Mouse (Mus musculus) intestine, postnatal 0 days (tissue): ENCODE results near the gene Cdk6. TPM values are rescaled to one million over a fixed set of nuclear protein-coding genes. Genes with fewer than 3 reads are reported as not detected.
A peak's percentile ranks its signal among the peaks of the same experiment; 100 is the strongest.
"Not testable (repeated sequence)": the region's sequence is repeated elsewhere in the genome, so short reads cannot be mapped to it uniquely, and the experiment has no call there.

ENCODE experiments used
- ATAC-seq: fragments of 200-750 bp; cut with Nextera tagmentation; 2 replicates; pipeline ENCODE4 v1.8.0; 2017; ENCODE audit warnings: mild to moderate bottlenecking, moderate TSS enrichment, moderate library complexity
- H3K27ac ChIP-seq: fragments of 300-500 bp; sonication (generic); 2 replicates; pipeline ENCODE4 v1.5.1; 2014; ENCODE audit warnings: mild to moderate bottlenecking, low read depth, low read length, moderate library complexity
- H3K27me3 ChIP-seq: fragments of 300-500 bp; sonication (generic); replicated peaks from 2 replicates; pipeline ENCODE4 v1.6.1; 2014; ENCODE audit warnings: low read length, mixed read lengths; ENCODE audit not compliant: control insufficient read depth, insufficient read depth
- H3K36me3 ChIP-seq: fragments of 300-500 bp; sonication (generic); 2 replicates; pipeline ENCODE4 v1.6.1; 2014; ENCODE audit warnings: mild to moderate bottlenecking, moderate library complexity; ENCODE audit not compliant: control insufficient read depth, insufficient read depth
- H3K4me1 ChIP-seq: fragments of 300-500 bp; sonication (generic); replicated peaks from 2 replicates; pipeline ENCODE4 v1.6.1; 2014; ENCODE audit warnings: antibody characterized with exemption, low read length, mixed read lengths; ENCODE audit not compliant: control insufficient read depth, insufficient read depth
- H3K4me2 ChIP-seq: fragments of 300-500 bp; sonication (generic); replicated peaks from 2 replicates; pipeline ENCODE4 v1.6.1; 2014; ENCODE audit warnings: low read depth, mild to moderate bottlenecking, moderate library complexity
- H3K4me3 ChIP-seq: fragments of 300-500 bp; sonication (generic); 2 replicates; pipeline ENCODE4 v1.5.1; 2014; ENCODE audit warnings: low read depth, low read length
- H3K9ac ChIP-seq: fragments of 300-500 bp; sonication (generic); 2 replicates; pipeline ENCODE4 v1.6.1; 2014; ENCODE audit warnings: mild to moderate bottlenecking, low read depth, low read length
- H3K9me3 ChIP-seq: fragments of 300-500 bp; sonication (generic); 2 replicates; pipeline ENCODE4 v1.6.1; 2016; ENCODE audit warnings: mixed run types; ENCODE audit not compliant: control insufficient read depth
- CTCF ChIP-seq: sonication (generic); IDR thresholded peaks from 2 replicates; pipeline ENCODE4 v1.5.1; 2016; ENCODE audit warnings: low read depth, mild to moderate bottlenecking, control low read depth, antibody characterized with exemption, moderate library complexity
- WGBS: fragments of 180-500 bp; shearing (Covaris S2); extraction: QIAGEN DNeasy Blood & Tissue Kit; methylation state at CpG from one replicate; pipeline ENCODE4 v1.1.7; 2014; 5-methylcytosine and 5-hydroxymethylcytosine counted together
- polyA plus RNA-seq: library from polyadenylated mRNA; unstranded; fragments of >200 nt; fragmentation: Nextera tagmentation; extraction: Ambion mirVana; gene quantifications from 2 replicates; pipeline ENCODE4 v1.2.1, GENCODE M21; 2015

Cdk6 gene
- polyA plus RNA-seq, 1 experiment from 2014 or later = 13.2 TPM

GRCm38 (mm10) chr5:3439386-3439785 is 98.1 kb downstream of the Cdk6 start:
- peak; percentile 53; the same call in 1 of the 2 replicates for ATAC-seq
- H3K4me2 ChIP-seq, H3K4me3 ChIP-seq, H3K9ac ChIP-seq, H3K9me3 ChIP-seq, H3K27ac ChIP-seq, H3K27me3 ChIP-seq, H3K36me3 ChIP-seq, H3K4me1 ChIP-seq: not testable (repeated sequence)
- 55% methylated on average over 6 of the region's 6 CpGs for WGBS

- 98% methylated on average over 3 of the region's 3 CpGs for WGBS
- not testable (repeated sequence) for ATAC-seq
Measured at GRCm38 (mm10) chr5:3442524-3442923, 101.2 kb downstream of the Cdk6 start.

GRCm38 (mm10) chr5:3451233-3451632 is 109.9 kb downstream of the Cdk6 start:
- 53% methylated on average over 9 of the region's 9 CpGs for WGBS
- not testable (repeated sequence) for H3K9ac ChIP-seq, H3K4me2 ChIP-seq, H3K27ac ChIP-seq, H3K9me3 ChIP-seq, ATAC-seq, H3K4me1 ChIP-seq, H3K36me3 ChIP-seq, H3K27me3 ChIP-seq, H3K4me3 ChIP-seq

More at GRCm38 (mm10) chr5:3442524-3442923, 101.2 kb downstream of the Cdk6 start:
- not testable (repeated sequence) for H3K27me3 ChIP-seq, H3K36me3 ChIP-seq, H3K4me2 ChIP-seq, H3K4me1 ChIP-seq, H3K9ac ChIP-seq, H3K4me3 ChIP-seq, H3K27ac ChIP-seq, H3K9me3 ChIP-seq

- TF ChIP-seq CTCF = peak; percentile 24; the same call in 1 of the 2 replicates
Measured at GRCm38 (mm10) chr5:3453946-3454345, 112.7 kb downstream of the Cdk6 start.

GRCm38 (mm10) chr5:3460907-3461306 is 119.6 kb downstream of the Cdk6 start:
- no peaks in the 10 kb centered on the region for H3K9me3 ChIP-seq
- H3K4me1 ChIP-seq = no peaks in the 10 kb centered on the region
- H3K27ac ChIP-seq = no peak overlapping the region
- no peak overlapping the region for H3K4me2 ChIP-seq
- H3K9ac ChIP-seq = no peak overlapping the region
- no peak for TF ChIP-seq CTCF
- ATAC-seq = no peak
- H3K27me3 ChIP-seq = no peaks in the 10 kb centered on the region
- no peaks in the 10 kb centered on the region for H3K36me3 ChIP-seq
- WGBS = 51% methylated on average over 9 of the region's 9 CpGs
- H3K4me3 ChIP-seq = no peak overlapping the region

More at GRCm38 (mm10) chr5:3453946-3454345, 112.7 kb downstream of the Cdk6 start:
- not testable (repeated sequence) for H3K36me3 ChIP-seq, H3K27me3 ChIP-seq, H3K9ac ChIP-seq, H3K27ac ChIP-seq, H3K4me1 ChIP-seq, H3K4me3 ChIP-seq, H3K9me3 ChIP-seq
- peak overlapping the region; percentile 27 for H3K4me2 ChIP-seq
- WGBS = 6% methylated on average over 6 of the region's 6 CpGs
- peak; percentile 51; the same call in 1 of the 2 replicates for ATAC-seq

GRCm38 (mm10) chr5:3461401-3461800 is 120.1 kb downstream of the Cdk6 start:
- H3K36me3 ChIP-seq = no peaks in the 10 kb centered on the region
- H3K4me3 ChIP-seq = no peak overlapping the region
- no peak overlapping the region for H3K9ac ChIP-seq
- H3K27me3 ChIP-seq = no peaks in the 10 kb centered on the region
- no peaks in the 10 kb centered on the region for H3K9me3 ChIP-seq
- H3K4me1 ChIP-seq = 0 out of 2 replicates have a peak, but pooled peaks cover 2% of the 10 kb centered on the region
- no peak overlapping the region for H3K27ac ChIP-seq
- 77% methylated on average over 7 of the region's 7 CpGs for WGBS
- TF ChIP-seq CTCF = no peak
- no peak overlapping the region for H3K4me2 ChIP-seq
- no peak for ATAC-seq
